Mouse (Mus musculus) heart, postnatal 4 days (tissue): ENCODE data around the gene Tdrd7. TPM values are rescaled to one million over a fixed set of nuclear protein-coding genes. Genes with fewer than 3 reads are reported as not detected.

Experiments
- total RNA-seq, 2 experiments: library from RNA; stranded (reverse); gene quantifications; 2 replicates each; pipeline ENCODE4 v1.2.3; 2021

Gene Tdrd7
- total RNA-seq, 2 experiments from 2014 or later: 16.9 to 19.4 TPM

Other genes with a start within 250 kb of the Tdrd7 start
- 10 to 100 TPM; 84.2 to 91.4 TPM for gene Aldh1b1, start 166.3 kb upstream of the Tdrd7 start, total RNA-seq
- 1 to 10 TPM; 7.3 to 7.5 TPM for gene Igfbpl1, start 138.4 kb upstream of the Tdrd7 start, total RNA-seq
- under 1 TPM in 1 of 2 experiments, not detected in 1; 0.02 TPM for gene Stra6l, start 116.7 kb upstream of the Tdrd7 start, total RNA-seq
- gene Ccdc180, start 75.0 kb upstream of the Tdrd7 start, total RNA-seq: under 1 TPM; 0.05 to 0.09 TPM
- 100 to 1,000 TPM; 278 to 282 TPM for gene Tmod1, start 73.6 kb downstream of the Tdrd7 start, total RNA-seq
- 10 to 100 TPM; 35.5 to 36.9 TPM for gene Ncbp1, start 173.3 kb downstream of the Tdrd7 start, total RNA-seq
- 10 to 100 TPM; 19.3 to 20.3 TPM for gene Tstd2, start 173.4 kb downstream of the Tdrd7 start, total RNA-seq
- 10 to 100 TPM; 10.2 to 11.9 TPM for gene Xpa, start 231.0 kb downstream of the Tdrd7 start, total RNA-seq